Mouse (Mus musculus) limb, embryonic 11.5 days (tissue): Measurements from ENCODE around the gene Prkra. TPM values are rescaled to one million over a fixed set of nuclear protein-coding genes. Genes with fewer than 3 reads are reported as not detected.

Experiments used
- ATAC-seq: fragments of 200-750 bp; cut with Nextera tagmentation; 2 replicates; pipeline ENCODE4 v1.8.0; 2017; ENCODE audit warnings: low read depth; ENCODE audit not compliant: insufficient number of reproducible peaks, low FRiP score, low TSS enrichment
- DNase-seq: peaks from one replicate; pipeline ENCODE4 v3.0.0-alpha.2; 2015; ENCODE audit warnings: low spot score
- H3K27ac ChIP-seq: fragments of 300-500 bp; sonication (generic); replicated peaks from 2 replicates; pipeline ENCODE4 v1.5.1; 2014; ENCODE audit warnings: low read depth, mild to moderate bottlenecking, low read length
- H3K27me3 ChIP-seq: fragments of 300-500 bp; sonication (generic); 2 replicates; pipeline ENCODE4 v1.6.1; 2014; ENCODE audit warnings: mild to moderate bottlenecking, low read length, mixed read lengths; ENCODE audit not compliant: control insufficient read depth, insufficient read depth
- H3K36me3 ChIP-seq: fragments of 300-500 bp; sonication (generic); 2 replicates; pipeline ENCODE4 v1.6.1; 2014; ENCODE audit warnings: mild to moderate bottlenecking, low read length, moderate library complexity, mixed read lengths; ENCODE audit not compliant: control insufficient read depth, insufficient read depth
- H3K4me1 ChIP-seq: fragments of 300-500 bp; sonication (generic); 2 replicates; pipeline ENCODE4 v1.6.1; 2014; ENCODE audit warnings: low read length, mixed read lengths; ENCODE audit not compliant: control insufficient read depth, insufficient read depth
- H3K4me2 ChIP-seq: fragments of 300-500 bp; sonication (generic); 2 replicates; pipeline ENCODE4 v1.6.1; 2014; ENCODE audit warnings: low read depth, mild to moderate bottlenecking, moderate library complexity; ENCODE audit not compliant: severe bottlenecking
- H3K4me3 ChIP-seq: fragments of 300-500 bp; sonication (generic); 2 replicates; pipeline ENCODE4 v1.5.1; 2014; ENCODE audit warnings: low read depth, low read length
- H3K9ac ChIP-seq: fragments of 300-500 bp; sonication (generic); 2 replicates; pipeline ENCODE4 v1.6.1; 2014; ENCODE audit warnings: mild to moderate bottlenecking, low read length
- H3K9me3 ChIP-seq: fragments of 300-500 bp; sonication (generic); 2 replicates; pipeline ENCODE4 v1.6.1; 2016; ENCODE audit warnings: low read length; ENCODE audit not compliant: control insufficient read depth
- WGBS: fragments of 180-500 bp; shearing (Covaris S2); extraction: QIAGEN DNeasy Blood & Tissue Kit; methylation state at CpG from one replicate; pipeline ENCODE4 v1.1.7; 2014; 5-methylcytosine and 5-hydroxymethylcytosine counted together
- polyA plus RNA-seq: library from polyadenylated mRNA; unstranded; fragments of >200 nt; fragmentation: Nextera tagmentation; extraction: Ambion mirVana; gene quantifications from 2 replicates; pipeline ENCODE4 v1.2.1, GENCODE M21; 2014

Prkra gene
- polyA plus RNA-seq, 1 experiment from 2014 or later, result 100 TPM

DNA sequence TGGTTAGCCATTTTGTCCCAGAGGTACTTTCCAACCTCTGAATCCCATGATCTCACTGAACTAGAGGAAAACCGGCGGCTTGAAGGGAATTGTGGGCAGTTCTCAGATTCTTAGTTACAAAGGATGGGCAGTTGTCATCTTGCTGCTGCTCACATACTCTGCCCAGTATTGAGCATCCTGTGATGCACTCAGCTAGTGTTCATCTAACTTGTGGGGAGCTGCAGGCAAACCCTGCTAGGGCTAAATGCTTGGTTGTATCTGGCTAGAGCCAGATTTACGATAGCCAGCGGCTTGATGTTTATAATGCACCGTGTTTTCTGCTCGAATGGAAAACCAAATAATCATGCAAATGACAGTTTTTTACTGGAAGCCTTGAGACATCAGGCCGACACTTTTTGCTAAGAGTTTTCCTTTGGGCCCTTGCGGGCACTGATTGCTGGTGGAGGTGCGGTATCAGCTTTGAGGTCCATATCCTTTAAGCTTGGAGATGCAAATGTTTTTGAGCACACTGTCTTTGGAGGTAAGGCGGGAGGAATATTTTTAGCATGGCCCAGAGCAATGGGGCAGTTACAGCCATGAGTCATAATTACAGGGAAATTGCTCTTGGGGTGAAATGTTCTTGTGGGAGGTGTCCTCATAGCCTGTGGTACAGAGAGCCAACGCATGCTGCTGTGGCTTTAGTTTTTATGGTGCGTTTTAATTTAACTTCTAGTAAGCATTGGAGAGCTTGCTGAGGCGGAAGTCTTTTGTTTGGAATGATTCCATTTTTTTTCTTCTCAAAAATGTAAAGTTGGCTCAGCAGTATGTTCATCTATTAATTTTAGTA, 28.8 kb upstream of the Prkra start:
- Histone ChIP-seq H3K36me3 (no peaks in the 10 kb centered on the region), H3K4me1 (peaks cover 12% of the 10 kb centered on the region), H3K9me3 (no peaks in the 10 kb centered on the region), H3K9ac (no peak overlapping the region), H3K27me3 (no peaks in the 10 kb centered on the region), H3K27ac (no peak overlapping the region), H3K4me3 (peak overlapping the region; percentile 75), H3K4me2 (peak overlapping the region; percentile 64)
- 59% methylated on average over 13 of the region's 13 CpGs for WGBS
- no peak for ATAC-seq
- DNase-seq, result no peak

DNA sequence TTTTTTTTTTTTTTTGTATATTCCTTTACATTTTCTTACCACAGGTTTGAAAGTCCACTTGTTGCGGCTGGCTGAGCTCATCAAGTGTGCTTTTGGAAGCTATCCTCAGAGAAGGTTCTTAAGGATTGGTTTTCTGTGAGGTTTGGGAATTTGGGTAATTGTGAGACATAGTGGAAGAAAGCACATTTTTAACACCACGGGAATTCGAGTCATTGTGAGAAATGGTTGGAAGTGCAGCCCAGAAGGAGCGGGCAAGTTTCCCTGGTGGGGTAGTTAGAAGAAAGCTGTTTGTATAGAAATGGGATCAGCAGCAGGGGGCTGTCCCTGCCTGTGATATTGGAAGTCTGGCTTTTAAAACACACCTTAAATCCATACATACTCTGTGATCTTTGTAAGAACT, 28.1 kb upstream of the Prkra start:
- no peaks in the 10 kb centered on the region for H3K36me3 ChIP-seq
- peak overlapping the region; percentile 64 for H3K4me2 ChIP-seq
- peak overlapping the region; percentile 87 for H3K9ac ChIP-seq
- H3K4me1 ChIP-seq, result peaks cover 13% of the 10 kb centered on the region
- ATAC-seq, result no peak
- H3K4me3 ChIP-seq, result peak overlapping the region; percentile 75
- peak; percentile 41 for DNase-seq
- H3K27ac ChIP-seq, result no peak overlapping the region
- no peaks in the 10 kb centered on the region for H3K27me3 ChIP-seq
- H3K9me3 ChIP-seq, result no peaks in the 10 kb centered on the region
- 11% methylated on average over 4 of the region's 4 CpGs for WGBS

DNA sequence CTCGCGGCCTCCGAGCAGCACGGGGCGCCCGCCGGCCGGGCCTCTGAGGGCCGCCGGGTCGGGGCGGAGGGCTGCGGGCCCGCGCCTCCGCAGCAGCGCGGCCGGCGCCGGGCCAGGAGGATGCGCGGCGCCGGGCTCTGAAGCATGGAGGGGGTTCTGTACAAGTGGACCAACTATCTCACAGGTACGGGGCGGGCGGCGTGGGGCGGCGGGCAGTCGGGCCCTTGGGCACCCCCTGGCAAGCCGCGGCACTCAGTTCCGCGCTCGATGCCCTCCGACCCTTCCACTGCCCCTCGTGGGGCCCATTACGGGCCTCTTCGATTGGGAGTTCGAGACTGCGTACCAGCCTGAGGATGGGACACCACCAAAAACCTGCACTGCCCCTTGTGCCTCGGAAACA, 27.6 kb upstream of the Prkra start:
- WGBS, result 2% methylated on average over 22 of the region's 44 CpGs
- H3K4me3 ChIP-seq, result peak overlapping the region; percentile 75
- peaks cover 13% of the 10 kb centered on the region for H3K4me1 ChIP-seq
- peak overlapping the region; percentile 87 for H3K9ac ChIP-seq
- DNase-seq (peak; percentile 74), ATAC-seq (peak; percentile 62; the same call in 1 of the 2 replicates)
- H3K27me3 ChIP-seq, result no peaks in the 10 kb centered on the region
- no peaks in the 10 kb centered on the region for H3K36me3 ChIP-seq
- peak overlapping the region; percentile 64 for H3K4me2 ChIP-seq
- H3K9me3 ChIP-seq, result no peaks in the 10 kb centered on the region
- H3K27ac ChIP-seq, result peak overlapping the region; percentile 76

DNA sequence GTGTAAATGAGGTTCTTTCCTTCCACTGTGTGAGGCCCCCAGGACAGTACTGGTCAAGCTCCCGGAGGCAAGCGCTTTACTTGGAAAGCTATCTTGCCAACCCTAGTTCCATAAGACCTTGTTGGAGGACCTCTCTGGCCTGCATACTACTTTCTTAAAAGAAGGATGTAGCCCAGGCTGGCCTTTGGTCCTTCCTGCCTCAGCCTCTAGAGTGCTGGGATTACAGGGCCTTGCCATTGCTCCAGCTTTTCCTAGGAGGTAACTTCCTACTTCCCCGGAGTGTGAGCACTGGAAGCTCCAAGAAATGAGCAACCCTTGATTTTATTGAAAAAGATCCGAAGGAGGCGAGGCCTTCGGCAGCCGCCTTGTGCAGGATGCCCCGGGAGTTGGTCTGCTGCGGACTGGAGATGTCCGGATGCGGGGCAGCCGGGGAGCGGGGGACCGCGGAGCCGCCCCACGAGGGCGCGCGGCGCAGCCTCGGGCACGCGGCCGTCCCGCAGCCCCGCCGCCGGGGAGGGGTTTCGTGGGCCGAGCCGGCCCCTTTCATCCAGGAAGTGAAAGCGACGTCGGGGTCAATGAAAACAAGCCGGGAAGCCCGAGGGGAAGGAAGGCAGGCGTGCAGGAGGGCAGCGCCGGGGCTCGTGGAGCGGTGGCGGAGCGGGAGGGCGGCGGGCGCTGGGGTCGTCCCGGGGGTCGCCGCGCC, 27.1 kb upstream of the Prkra start, which contains the start of gene Plekha3:
TSS of gene Plekha3 (plus strand) at position 557 of the 703 bp plus-strand sequence.
- peak within 1 kb of the TSS; percentile 75 for H3K4me3 ChIP-seq
- no peaks in the 10 kb centered on the region for H3K36me3 ChIP-seq
- peak within 1 kb of the TSS; percentile 64 for H3K4me2 ChIP-seq
- DNase-seq (peak; percentile 85), ATAC-seq (peak; percentile 55; the same call in 1 of the 2 replicates)
- peaks cover 13% of the 10 kb centered on the region for H3K4me1 ChIP-seq
- H3K9ac ChIP-seq, result peak within 1 kb of the TSS; percentile 87
- WGBS, result 5% methylated on average over 41 of the region's 52 CpGs
- H3K27me3 ChIP-seq, result no peaks in the 10 kb centered on the region
- H3K9me3 ChIP-seq, result no peaks in the 10 kb centered on the region
- H3K27ac ChIP-seq, result peak within 1 kb of the TSS; percentile 76

DNA sequence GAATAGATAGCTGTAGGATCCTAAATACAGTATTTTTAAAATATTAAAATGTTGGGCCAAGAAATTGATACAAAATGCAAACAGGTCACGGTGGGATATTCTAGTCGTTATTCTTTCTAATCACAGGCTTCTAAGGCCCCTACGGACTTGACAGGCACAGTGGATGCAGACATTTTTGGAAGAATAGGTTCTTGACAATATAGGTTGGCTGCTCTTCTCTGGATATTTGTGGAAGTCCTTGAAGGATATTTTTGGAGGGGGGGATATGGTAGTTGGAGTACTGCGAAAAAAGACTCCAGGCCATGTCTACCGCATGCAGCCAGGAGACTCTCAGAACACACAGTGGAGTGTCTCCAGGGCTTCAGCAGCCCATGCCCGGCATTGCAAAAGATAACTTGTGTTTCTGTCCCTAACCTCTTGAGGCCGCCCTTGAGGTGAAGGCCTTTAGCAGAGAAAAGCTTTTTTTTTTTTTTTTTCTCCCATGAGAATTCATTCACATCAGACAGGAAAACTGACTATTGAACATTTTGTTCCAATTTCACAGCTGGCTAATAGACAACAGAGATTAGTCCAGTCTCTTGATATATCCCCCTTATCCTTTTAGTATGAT, 25.8 kb upstream of the Prkra start:
- Histone ChIP-seq H3K9ac (no peak overlapping the region), H3K36me3 (no peaks in the 10 kb centered on the region)

DNA sequence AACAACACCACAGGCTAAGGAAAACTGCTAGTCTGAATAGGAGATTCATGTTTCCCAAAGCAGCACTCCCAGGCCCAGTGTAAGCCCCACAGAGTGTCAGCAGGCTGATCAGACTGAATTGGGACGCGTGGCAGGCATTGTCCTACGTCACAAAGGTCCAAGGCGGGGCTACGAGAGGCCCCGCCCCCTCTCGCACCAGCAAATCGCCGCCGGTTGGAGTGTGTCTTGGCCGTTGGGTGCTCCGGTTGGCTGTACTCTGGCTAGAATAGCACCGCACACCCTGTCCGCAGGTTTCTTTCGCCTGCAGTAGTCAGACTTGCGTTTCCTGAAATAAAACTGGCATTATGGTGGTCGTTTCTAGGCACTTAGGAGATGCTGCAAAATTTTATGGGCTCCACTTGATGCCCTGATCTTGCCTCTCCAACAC, 25.2 kb upstream of the Prkra start, which contains the start of gene Fkbp7:
TSS of gene Fkbp7 (minus strand) at position 151 of the 427 bp plus-strand sequence.
- peak; percentile 88 for ATAC-seq

More for the DNA sequence above, 25.8 kb upstream of the Prkra start:
- H3K4me3 ChIP-seq, result no peak overlapping the region
- H3K27ac ChIP-seq, result no peak overlapping the region
- ATAC-seq (no peak), DNase-seq (peak; percentile 53)
- peaks cover 13% of the 10 kb centered on the region for H3K4me1 ChIP-seq
- H3K9me3 ChIP-seq, result no peaks in the 10 kb centered on the region
- no peaks in the 10 kb centered on the region for H3K27me3 ChIP-seq
- WGBS, result 45% methylated on average over 7 of the region's 7 CpGs
- peak overlapping the region; percentile 67; the same call in 1 of the 2 replicates for H3K4me2 ChIP-seq

DNA sequence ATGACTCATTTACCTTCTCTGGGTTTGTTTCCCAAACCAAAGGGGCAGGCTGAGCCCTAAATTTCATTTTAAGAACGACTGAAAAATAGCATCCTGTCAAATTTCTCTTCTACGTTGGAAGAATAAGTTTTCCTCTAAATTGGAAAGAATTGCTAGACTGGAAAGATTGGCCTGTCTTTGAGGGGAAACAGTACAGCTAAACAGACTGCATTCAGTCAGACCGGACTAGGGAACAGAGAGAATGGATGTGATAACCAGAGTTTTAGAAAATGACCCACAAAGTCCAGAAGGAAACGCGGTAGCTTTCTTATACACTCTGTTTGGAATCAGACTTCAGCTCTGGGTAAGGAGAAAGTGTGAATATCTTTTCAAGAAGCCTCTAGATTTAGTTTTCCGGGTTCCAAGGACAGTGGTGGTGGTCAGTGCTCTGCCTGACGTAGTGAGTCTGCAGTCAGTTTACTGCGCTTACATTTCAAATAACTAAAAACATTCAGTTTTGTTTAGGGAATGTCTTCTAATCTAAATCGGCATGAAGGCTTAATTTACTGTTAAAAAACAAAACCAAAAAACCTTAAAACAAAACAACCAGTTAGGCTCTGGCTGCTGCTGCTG, 24.4 kb upstream of the Prkra start:
- ATAC-seq, result no peak
- WGBS, result 36% methylated on average over 9 of the region's 9 CpGs

More for the DNA sequence above, 25.2 kb upstream of the Prkra start, which contains the start of gene Fkbp7:
- no peaks in the 10 kb centered on the region for H3K9me3 ChIP-seq
- H3K27ac ChIP-seq, result no peak within 1 kb of the TSS; the same call in 1 of the 2 replicates
- peaks cover 13% of the 10 kb centered on the region for H3K4me1 ChIP-seq
- peak within 1 kb of the TSS; percentile 45 for H3K4me3 ChIP-seq
- 1% methylated on average over 17 of the region's 17 CpGs for WGBS
- H3K4me2 ChIP-seq, result peak within 1 kb of the TSS; percentile 67
- H3K9ac ChIP-seq, result peak within 1 kb of the TSS; percentile 64
- no peaks in the 10 kb centered on the region for H3K36me3 ChIP-seq
- no peaks in the 10 kb centered on the region for H3K27me3 ChIP-seq
- peak; percentile 96 for DNase-seq

More for the DNA sequence above, 24.4 kb upstream of the Prkra start:
- Histone ChIP-seq H3K4me2 (peak overlapping the region; percentile 67), H3K4me3 (peak overlapping the region; percentile 45), H3K9ac (peak overlapping the region; percentile 64), H3K27me3 (no peaks in the 10 kb centered on the region), H3K9me3 (no peaks in the 10 kb centered on the region), H3K27ac (no peak overlapping the region), H3K36me3 (no peaks in the 10 kb centered on the region), H3K4me1 (peaks cover 13% of the 10 kb centered on the region)
- peak; percentile 28 for DNase-seq
